Mouse (Mus musculus): ENCODE data around the gene Taf4. TPM values are rescaled to one million over a fixed set of nuclear protein-coding genes. Genes with fewer than 3 reads are reported as not detected.

The Taf4 gene
- polyA plus RNA-seq, 1 experiment, result 8.9 TPM

DNA sequence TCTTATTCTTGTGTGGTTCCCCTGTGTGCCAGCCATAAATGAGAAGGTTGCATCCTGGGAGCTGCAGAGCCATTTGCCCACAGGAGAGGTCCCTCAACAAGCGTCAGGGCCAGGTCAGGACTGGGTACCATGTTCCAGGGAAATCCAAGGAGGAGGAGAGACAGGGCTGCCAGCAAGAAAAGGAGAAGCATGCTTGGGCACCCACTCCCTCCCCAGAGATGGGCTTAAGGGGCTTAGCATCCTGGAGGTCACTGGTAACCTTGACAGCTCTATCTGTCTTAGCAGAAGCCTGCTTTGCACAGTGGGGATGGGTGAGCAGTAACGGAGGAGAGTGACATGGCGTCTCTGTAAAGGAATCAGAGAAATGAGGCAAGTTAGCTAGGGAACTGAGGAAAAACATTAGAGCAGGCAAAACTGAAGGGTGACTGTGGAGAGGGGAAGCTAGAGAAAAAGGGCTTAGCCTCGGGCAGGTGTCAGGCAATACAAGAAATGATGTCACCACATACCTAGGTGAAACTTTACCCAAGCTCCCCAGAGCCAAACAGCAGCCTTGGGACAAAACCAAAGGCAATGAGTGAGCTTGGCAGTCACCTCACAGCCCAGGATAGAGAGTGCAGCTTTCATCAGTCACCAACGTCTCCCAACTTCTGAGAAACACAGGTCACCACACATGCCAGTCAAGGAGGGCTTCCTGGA, 29.4 kb upstream of the Taf4 start:
- Histone ChIP-seq H3K4me3 (ENCODE audit: insufficient read depth, low read depth, low read length) (no peak overlapping the region), H3K36me3 (ENCODE audit: control insufficient read depth, insufficient read depth, low read length) (no peaks in the 10 kb centered on the region), H3K27ac (ENCODE audit: insufficient read depth, low read depth, low read length) (no peak overlapping the region), H3K4me1 (ENCODE audit: control insufficient read depth, insufficient read depth, low read length) (no peaks in the 10 kb centered on the region), H3K27me3 (replicated peaks; ENCODE audit: control insufficient read depth, insufficient read depth, low read length) (no peaks in the 10 kb centered on the region)
- WGBS, result 56% methylated on average over 5 of the region's 5 CpGs
- DNase-seq, result no peak
- TF ChIP-seq POLR2A (IDR thresholded peaks at IDR 0.05; ENCODE audit: low read depth, low read length), result no peak
- TF ChIP-seq CTCF (conservative IDR thresholded peaks at IDR 0.05; ENCODE audit: insufficient read depth, insufficient read length, low read depth, low read length), result no peak

DNA sequence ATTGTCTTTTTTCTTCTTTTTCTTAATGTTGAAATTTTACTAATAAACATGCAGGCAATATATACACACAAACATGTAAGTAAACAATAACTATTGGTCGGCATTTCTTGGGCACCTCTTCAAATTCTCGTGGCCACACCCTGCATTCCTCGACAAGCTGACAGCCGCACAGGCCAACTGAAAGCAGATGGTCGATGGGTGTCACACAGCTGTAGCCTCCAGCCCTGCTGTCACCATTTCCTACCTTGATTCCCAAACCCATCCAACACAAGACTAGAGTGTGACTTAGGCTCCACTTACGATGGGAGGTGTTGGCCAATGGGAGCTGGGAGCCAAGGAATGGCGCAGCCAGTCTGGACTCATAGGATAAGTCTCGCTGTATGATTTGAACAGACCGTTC, 25.2 kb upstream of the Taf4 start:
- no peak for DNase-seq
- Histone ChIP-seq H3K36me3 (ENCODE audit: control insufficient read depth, insufficient read depth, low read length) (no peaks in the 10 kb centered on the region), H3K27me3 (replicated peaks; ENCODE audit: control insufficient read depth, insufficient read depth, low read length) (no peaks in the 10 kb centered on the region; the same call in 1 of the 2 replicates), H3K4me3 (ENCODE audit: insufficient read depth, low read depth, low read length) (no peak overlapping the region), H3K27ac (ENCODE audit: insufficient read depth, low read depth, low read length) (no peak overlapping the region), H3K4me1 (ENCODE audit: control insufficient read depth, insufficient read depth, low read length) (no peaks in the 10 kb centered on the region)
- WGBS, result 87% methylated on average over 9 of the region's 9 CpGs
- TF ChIP-seq POLR2A (IDR thresholded peaks at IDR 0.05; ENCODE audit: low read depth, low read length), result no peak
- TF ChIP-seq CTCF (conservative IDR thresholded peaks at IDR 0.05; ENCODE audit: insufficient read depth, insufficient read length, low read depth, low read length), result no peak

DNA sequence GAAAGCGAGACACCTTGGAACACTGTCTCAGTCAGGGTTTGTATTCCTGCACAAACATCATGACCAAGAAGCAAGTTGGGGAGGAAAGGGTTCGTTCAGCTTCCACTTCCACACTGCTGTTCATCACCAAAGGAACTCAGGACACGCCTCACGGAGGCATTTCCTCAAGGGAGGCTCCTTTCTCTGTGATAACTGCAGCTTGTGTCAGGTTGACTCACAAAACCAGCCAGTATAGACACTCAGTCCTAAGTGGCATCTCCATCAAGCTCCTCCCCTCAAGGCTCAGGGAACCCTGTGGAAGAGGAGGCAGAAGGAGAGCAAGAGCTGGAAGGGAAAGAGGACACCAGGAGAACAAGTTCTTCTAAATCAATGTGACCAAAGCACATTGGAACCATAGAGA, 22.0 kb upstream of the Taf4 start:
- Histone ChIP-seq H3K4me3 (ENCODE audit: insufficient read depth, low read depth, low read length) (no peak overlapping the region), H3K27ac (ENCODE audit: insufficient read depth, low read depth, low read length) (no peak overlapping the region), H3K36me3 (ENCODE audit: control insufficient read depth, insufficient read depth, low read length) (no peaks in the 10 kb centered on the region), H3K27me3 (replicated peaks; ENCODE audit: control insufficient read depth, insufficient read depth, low read length) (no peaks in the 10 kb centered on the region; the same call in 1 of the 2 replicates), H3K4me1 (ENCODE audit: control insufficient read depth, insufficient read depth, low read length) (no peaks in the 10 kb centered on the region)
- TF ChIP-seq POLR2A (IDR thresholded peaks at IDR 0.05; ENCODE audit: low read depth, low read length) (no peak), CTCF (conservative IDR thresholded peaks at IDR 0.05; ENCODE audit: insufficient read depth, insufficient read length, low read depth, low read length) (no peak)
- 59% methylated on average over 4 of the region's 4 CpGs for WGBS
- no peak for DNase-seq

DNA sequence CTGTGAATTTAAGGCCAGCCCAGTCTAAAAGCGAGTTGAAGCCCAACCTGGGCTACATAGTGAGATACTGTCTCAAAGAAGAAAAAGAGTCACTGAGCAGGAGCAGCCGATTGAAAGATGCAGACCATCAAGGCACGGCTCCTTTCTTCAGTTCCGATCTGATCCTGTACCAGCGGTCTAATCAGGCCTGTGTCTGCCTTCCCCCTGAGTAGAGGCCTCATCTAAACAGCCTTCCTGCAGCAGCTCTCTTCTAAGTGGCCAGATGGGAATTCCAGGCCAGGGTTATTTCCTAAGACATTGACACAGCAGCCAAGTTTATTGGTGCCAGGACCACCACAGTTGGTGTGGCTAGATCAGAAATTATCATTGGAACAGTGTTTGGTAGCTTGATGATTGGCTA, 16.6 kb upstream of the Taf4 start:
- WGBS, result 95% methylated on average over 5 of the region's 5 CpGs
- no peak overlapping the region for H3K27ac ChIP-seq (ENCODE audit: insufficient read depth, low read depth, low read length)
- no peak overlapping the region for H3K4me3 ChIP-seq (ENCODE audit: insufficient read depth, low read depth, low read length)
- no peaks in the 10 kb centered on the region for H3K27me3 ChIP-seq (replicated peaks; ENCODE audit: control insufficient read depth, insufficient read depth, low read length)
- no peaks in the 10 kb centered on the region for H3K36me3 ChIP-seq (ENCODE audit: control insufficient read depth, insufficient read depth, low read length)
- TF ChIP-seq POLR2A (IDR thresholded peaks at IDR 0.05; ENCODE audit: low read depth, low read length) (no peak), CTCF (conservative IDR thresholded peaks at IDR 0.05; ENCODE audit: insufficient read depth, insufficient read length, low read depth, low read length) (no peak)
- no peaks in the 10 kb centered on the region for H3K4me1 ChIP-seq (ENCODE audit: control insufficient read depth, insufficient read depth, low read length)
- no peak for DNase-seq

DNA sequence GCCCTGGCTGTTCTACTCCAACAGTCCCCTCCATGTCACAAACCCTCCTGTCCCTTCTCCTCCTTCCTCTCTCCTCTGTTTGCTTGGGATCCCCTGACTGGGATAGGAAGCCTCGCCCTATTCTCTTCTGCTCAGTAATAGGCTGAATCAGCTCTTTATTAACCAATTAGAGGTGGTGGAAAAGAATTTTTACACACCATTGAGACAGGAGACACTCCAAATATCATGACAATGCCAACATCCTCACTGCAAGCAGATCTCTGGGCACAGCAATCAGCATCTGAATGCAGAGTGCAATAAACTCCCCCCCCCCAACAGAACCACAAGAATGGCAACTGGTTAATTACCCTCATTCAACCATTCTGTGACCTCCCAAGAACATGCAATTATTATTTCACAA, 12.7 kb upstream of the Taf4 start:
- WGBS, result 76% methylated on average over 1 of the region's 1 CpGs

DNA sequence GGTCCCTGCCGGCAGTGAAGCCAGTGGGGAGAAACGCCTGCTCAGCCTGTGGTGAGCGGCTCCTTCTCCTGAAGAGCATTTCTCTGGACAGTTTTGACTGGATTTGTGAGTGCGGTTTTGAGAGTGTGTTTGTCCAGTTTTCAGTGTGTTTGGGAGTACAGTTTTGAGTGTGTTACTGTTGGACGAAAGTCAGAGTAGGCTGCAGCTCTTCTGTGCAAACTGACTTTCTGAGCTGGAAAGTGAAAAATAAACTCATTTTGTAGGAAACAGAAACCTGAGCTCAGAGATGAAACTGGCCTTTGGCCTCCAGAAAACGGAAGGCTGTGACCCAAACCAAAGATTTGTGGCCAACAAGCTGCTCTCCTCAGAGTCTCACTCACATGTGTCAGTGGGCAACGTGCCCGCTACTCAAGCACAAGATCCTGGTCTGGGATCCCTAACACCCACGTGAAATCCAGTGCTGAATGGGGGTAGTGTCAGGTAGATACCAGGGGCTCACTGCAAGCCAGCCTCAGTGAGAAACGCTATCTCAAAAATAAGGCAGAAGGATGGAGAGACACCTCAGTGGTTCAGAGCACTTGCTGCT, 10.1 kb upstream of the Taf4 start:
- Histone ChIP-seq H3K27ac (ENCODE audit: insufficient read depth, low read depth, low read length) (no peak overlapping the region), H3K27me3 (replicated peaks; ENCODE audit: control insufficient read depth, insufficient read depth, low read length) (no peaks in the 10 kb centered on the region), H3K36me3 (ENCODE audit: control insufficient read depth, insufficient read depth, low read length) (no peaks in the 10 kb centered on the region), H3K4me3 (ENCODE audit: insufficient read depth, low read depth, low read length) (no peak overlapping the region), H3K4me1 (ENCODE audit: control insufficient read depth, insufficient read depth, low read length) (no peaks in the 10 kb centered on the region)
- WGBS, result 65% methylated on average over 10 of the region's 10 CpGs
- TF ChIP-seq CTCF (conservative IDR thresholded peaks at IDR 0.05; ENCODE audit: insufficient read depth, insufficient read length, low read depth, low read length) (no peak), POLR2A (IDR thresholded peaks at IDR 0.05; ENCODE audit: low read depth, low read length) (no peak)
- DNase-seq, result no peak

More for the DNA sequence above, 12.7 kb upstream of the Taf4 start:
- Histone ChIP-seq H3K4me3 (ENCODE audit: insufficient read depth, low read depth, low read length) (no peak overlapping the region), H3K27ac (ENCODE audit: insufficient read depth, low read depth, low read length) (no peak overlapping the region), H3K4me1 (ENCODE audit: control insufficient read depth, insufficient read depth, low read length) (no peaks in the 10 kb centered on the region), H3K27me3 (replicated peaks; ENCODE audit: control insufficient read depth, insufficient read depth, low read length) (no peaks in the 10 kb centered on the region), H3K36me3 (ENCODE audit: control insufficient read depth, insufficient read depth, low read length) (no peaks in the 10 kb centered on the region)
- TF ChIP-seq CTCF (conservative IDR thresholded peaks at IDR 0.05; ENCODE audit: insufficient read depth, insufficient read length, low read depth, low read length) (no peak), POLR2A (IDR thresholded peaks at IDR 0.05; ENCODE audit: low read depth, low read length) (no peak)
- DNase-seq, result no peak

DNA sequence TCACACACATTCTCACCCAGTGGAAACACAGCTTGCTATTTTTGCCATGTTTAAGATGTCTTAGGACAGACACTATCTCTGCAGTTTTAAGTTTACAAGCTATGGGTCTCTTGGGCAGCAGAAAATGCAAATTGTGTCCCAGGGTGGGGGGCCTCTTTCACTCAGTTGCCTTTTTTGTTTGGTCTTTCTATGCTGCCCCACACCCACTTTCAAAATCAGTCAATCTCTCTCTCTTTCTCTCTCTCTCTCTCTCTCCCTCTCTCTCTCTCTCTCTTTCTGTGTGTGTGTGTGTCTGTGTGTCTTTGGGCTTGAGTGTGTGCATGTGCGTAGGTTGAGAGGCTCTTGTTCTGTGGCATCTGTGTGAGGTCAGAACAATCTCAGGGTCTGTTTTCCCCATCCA, 9.2 kb upstream of the Taf4 start:
- no peak for TF ChIP-seq CTCF (conservative IDR thresholded peaks at IDR 0.05; ENCODE audit: insufficient read depth, insufficient read length, low read depth, low read length)
- TF ChIP-seq POLR2A (IDR thresholded peaks at IDR 0.05; ENCODE audit: low read depth, low read length), result no peak

More for the DNA sequence above, 9.2 kb upstream of the Taf4 start:
- Histone ChIP-seq H3K27me3 (replicated peaks; ENCODE audit: control insufficient read depth, insufficient read depth, low read length) (no peaks in the 10 kb centered on the region), H3K4me3 (ENCODE audit: insufficient read depth, low read depth, low read length) (no peak overlapping the region), H3K27ac (ENCODE audit: insufficient read depth, low read depth, low read length) (no peak overlapping the region), H3K36me3 (ENCODE audit: control insufficient read depth, insufficient read depth, low read length) (no peaks in the 10 kb centered on the region), H3K4me1 (ENCODE audit: control insufficient read depth, insufficient read depth, low read length) (no peaks in the 10 kb centered on the region)
- WGBS, result 100% methylated on average over 1 of the region's 1 CpGs
- DNase-seq, result no peak

All from kidney, adult 2 months (tissue).